Mouse (Mus musculus): ENCODE data around the gene Syn3.

DNA sequence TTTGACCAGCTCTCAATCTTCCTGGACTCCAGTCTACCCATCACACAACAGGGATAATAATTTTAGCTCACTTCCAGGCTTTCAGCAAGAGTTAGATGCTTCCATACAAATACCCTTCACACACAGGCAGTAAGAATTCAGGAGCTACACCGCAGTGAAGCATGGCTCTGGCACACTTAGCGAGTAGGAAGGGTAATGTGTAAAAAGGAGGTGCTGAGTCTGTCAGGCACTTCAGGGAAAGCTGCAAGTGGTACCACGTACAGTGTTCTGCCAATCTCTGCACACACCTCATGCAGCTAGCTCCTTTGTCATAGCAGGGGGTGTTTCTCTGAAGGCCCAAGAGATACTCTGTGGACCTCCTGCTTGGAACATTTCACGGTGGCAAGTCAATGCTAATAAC, 12.7 kb downstream of the Syn3 start:
- no peak for TF ChIP-seq CTCF (IDR thresholded peaks at IDR 0.05; ENCODE audit: extremely low read depth, insufficient read depth, insufficient read length, insufficient replicate concordance)
- no peak for TF ChIP-seq POLR2A (IDR thresholded peaks at IDR 0.05; ENCODE audit: low read depth, low read length)
